Mouse (Mus musculus): ENCODE measurements around the gene Cmklr1.

DNA sequence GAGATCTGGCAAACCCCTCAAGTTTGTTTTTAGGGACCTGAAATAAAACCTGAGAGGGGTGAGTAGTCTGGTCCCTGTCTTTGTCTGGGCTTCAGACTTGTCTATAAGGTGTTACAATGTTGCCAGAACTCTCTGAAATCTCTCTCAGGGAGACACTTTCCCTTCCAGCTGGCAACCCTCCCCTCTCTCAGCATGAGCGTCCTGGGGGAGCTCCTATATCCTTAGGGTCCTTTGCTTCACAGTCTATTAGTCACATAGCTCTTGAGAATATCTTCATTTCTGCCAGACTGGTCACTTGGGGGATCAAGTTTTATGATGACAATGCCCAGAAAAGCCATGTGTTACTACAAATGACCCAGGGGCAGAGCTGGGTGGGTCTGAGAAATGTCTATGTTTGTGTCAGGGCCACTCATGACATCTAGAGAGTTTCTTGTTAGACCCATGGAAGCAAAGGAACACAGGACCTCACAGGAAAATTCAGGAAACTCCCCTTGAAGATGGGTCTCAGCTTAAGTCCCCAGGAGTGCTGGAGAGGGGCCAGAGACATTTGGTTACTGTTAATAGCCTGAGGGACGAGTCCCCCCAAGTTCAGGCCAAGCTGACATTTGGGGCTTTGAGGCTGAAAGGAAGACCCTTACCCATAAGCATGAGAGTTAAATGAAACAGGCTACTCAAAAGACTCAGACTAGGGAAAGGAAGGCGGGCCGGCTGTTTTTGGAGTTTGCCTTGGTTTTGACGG lies 66.6 kb downstream of the Cmklr1 start:
- TF ChIP-seq CTCF (conservative IDR thresholded peaks at IDR 0.05; ENCODE audit: low read length) (no peak), POU5F1 (IDR thresholded peaks at IDR 0.05; ENCODE audit: borderline replicate concordance, low read length) (no peak)

Measured in E14TG2a.4 (cell line).